Mouse (Mus musculus) testis, adult 2 months (tissue): ENCODE results near the gene Zfp750. TPM values are rescaled to one million over a fixed set of nuclear protein-coding genes. Genes with fewer than 3 reads are reported as not detected.

Experiments
- H3K27ac ChIP-seq: fragments of 200-500 bp; 2 replicates; pipeline ENCODE4 v1.5.1; 2012; ENCODE audit warnings: low read depth, low read length; ENCODE audit not compliant: control insufficient read depth, insufficient read depth
- H3K27me3 ChIP-seq: fragments of 200-500 bp; 2 replicates; pipeline ENCODE4 v1.6.1; 2012; ENCODE audit warnings: mild to moderate bottlenecking, low read length, moderate library complexity; ENCODE audit not compliant: control insufficient read depth, insufficient read depth
- H3K36me3 ChIP-seq: fragments of 200-500 bp; 2 replicates; pipeline ENCODE4 v1.6.1; 2012; ENCODE audit warnings: mild to moderate bottlenecking, low read length; ENCODE audit not compliant: control insufficient read depth, insufficient read depth
- H3K4me1 ChIP-seq: fragments of 200-500 bp; 2 replicates; pipeline ENCODE4 v1.6.1; 2012; ENCODE audit warnings: low read length; ENCODE audit not compliant: control insufficient read depth, insufficient read depth
- H3K4me3 ChIP-seq: fragments of 200-500 bp; 2 replicates; pipeline ENCODE4 v1.5.1; 2012; ENCODE audit warnings: low read depth, mild to moderate bottlenecking, low read length, moderate library complexity, mixed read lengths; ENCODE audit not compliant: control insufficient read depth
- CTCF ChIP-seq: fragments of 200-500 bp; IDR thresholded peaks from 2 replicates; pipeline ENCODE4 v1.5.1; 2012; ENCODE audit warnings: low read depth, mild to moderate bottlenecking, inconsistent platforms, low read length, moderate library complexity; ENCODE audit not compliant: control insufficient read depth, insufficient read depth, insufficient replicate concordance
- POLR2A ChIP-seq: fragments of 200-500 bp; IDR thresholded peaks from 2 replicates; pipeline ENCODE4 v1.6.1; 2012; ENCODE audit warnings: low read depth, mild to moderate bottlenecking, inconsistent platforms, low read length, moderate library complexity; ENCODE audit not compliant: control insufficient read depth
- polyA plus RNA-seq: library from polyadenylated mRNA; depleted of rRNA; stranded (reverse); fragments of >200 nt; gene quantifications from 2 replicates; pipeline ENCODE4 v1.2.3, GENCODE M21; 2012

Gene Zfp750
- polyA plus RNA-seq, 1 experiment, result 0.23 TPM

GRCm38 (mm10) chr11:121556727-121557126, 37.6 kb upstream of the Zfp750 start:
- Histone ChIP-seq H3K27ac (no peak overlapping the region), H3K4me3 (no peak overlapping the region), H3K4me1 (no peaks in the 10 kb centered on the region), H3K27me3 (no peaks in the 10 kb centered on the region), H3K36me3 (no peaks in the 10 kb centered on the region)
- no peak for TF ChIP-seq POLR2A
- TF ChIP-seq CTCF, result no peak

GRCm38 (mm10) chr11:121553458-121553857, 34.3 kb upstream of the Zfp750 start:
- Histone ChIP-seq H3K27ac (no peak overlapping the region), H3K4me3 (no peak overlapping the region), H3K36me3 (no peaks in the 10 kb centered on the region; the same call in 1 of the 2 replicates), H3K27me3 (no peaks in the 10 kb centered on the region), H3K4me1 (peaks cover 5% of the 10 kb centered on the region)
- no peak for TF ChIP-seq POLR2A

GRCm38 (mm10) chr11:121552846-121553457, 33.8 kb upstream of the Zfp750 start:
- no peak for TF ChIP-seq POLR2A
- no peak for TF ChIP-seq CTCF
- no peaks in the 10 kb centered on the region for H3K27me3 ChIP-seq
- H3K4me3 ChIP-seq, result no peak overlapping the region
- no peaks in the 10 kb centered on the region; the same call in 1 of the 2 replicates for H3K36me3 ChIP-seq
- peaks cover 5% of the 10 kb centered on the region for H3K4me1 ChIP-seq
- no peak overlapping the region for H3K27ac ChIP-seq

- Histone ChIP-seq H3K4me1 (peaks cover 5% of the 10 kb centered on the region), H3K27ac (no peak overlapping the region), H3K36me3 (no peaks in the 10 kb centered on the region; the same call in 1 of the 2 replicates), H3K27me3 (no peaks in the 10 kb centered on the region), H3K4me3 (no peak overlapping the region)
- TF ChIP-seq CTCF, result no peak
- TF ChIP-seq POLR2A, result no peak
Observed at GRCm38 (mm10) chr11:121552167-121552566, 33.0 kb upstream of the Zfp750 start.

- Histone ChIP-seq H3K27me3 (no peaks in the 10 kb centered on the region), H3K4me1 (peaks cover 5% of the 10 kb centered on the region), H3K27ac (no peak overlapping the region), H3K4me3 (no peak overlapping the region), H3K36me3 (no peaks in the 10 kb centered on the region; the same call in 1 of the 2 replicates)
- TF ChIP-seq POLR2A, result no peak
- no peak for TF ChIP-seq CTCF
Observed at GRCm38 (mm10) chr11:121551206-121551799, 32.2 kb upstream of the Zfp750 start.

- Histone ChIP-seq H3K27ac (no peak overlapping the region), H3K4me1 (peaks cover 5% of the 10 kb centered on the region), H3K27me3 (no peaks in the 10 kb centered on the region), H3K36me3 (no peaks in the 10 kb centered on the region; the same call in 1 of the 2 replicates), H3K4me3 (no peak overlapping the region)
- TF ChIP-seq CTCF, result no peak
- no peak for TF ChIP-seq POLR2A
Observed at GRCm38 (mm10) chr11:121549843-121550647, 30.9 kb upstream of the Zfp750 start.
